Mouse (Mus musculus): ENCODE measurements around the gene 2410131K14Rik. TPM values are rescaled to one million over a fixed set of nuclear protein-coding genes. Genes with fewer than 3 reads are reported as not detected.
A peak's percentile ranks its signal among the peaks of the same experiment; 100 is the strongest.

Gene 2410131K14Rik
- total RNA-seq, 2 experiments from 2014 or later: 0.92 to 2.1 TPM

DNA sequence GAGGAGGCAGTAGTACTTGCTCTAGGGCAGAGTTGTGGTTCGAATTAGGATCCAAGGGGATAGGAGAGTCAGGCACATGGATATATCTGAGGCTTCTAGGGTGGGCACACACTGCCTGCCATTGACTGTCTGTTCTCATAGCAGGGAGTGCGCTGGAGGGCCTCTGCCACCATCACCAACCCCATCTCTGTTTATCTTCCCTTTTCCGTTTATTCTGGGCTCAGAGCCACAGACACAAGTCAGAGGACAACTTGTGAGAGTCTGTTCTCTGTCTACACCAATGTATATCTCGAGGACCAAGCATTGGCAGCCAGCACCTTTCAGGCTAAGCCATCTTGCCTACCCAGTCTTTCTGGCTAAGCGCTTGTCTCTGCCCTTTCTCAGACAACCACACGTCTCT is 14.6 kb downstream of the 2410131K14Rik start:
- ATAC-seq (replicated peaks; ENCODE audit: low FRiP score, low TSS enrichment, poor library complexity, severe bottlenecking): 0 out of 2 replicates have a peak, but pooled peaks have one; percentile 25

DNA sequence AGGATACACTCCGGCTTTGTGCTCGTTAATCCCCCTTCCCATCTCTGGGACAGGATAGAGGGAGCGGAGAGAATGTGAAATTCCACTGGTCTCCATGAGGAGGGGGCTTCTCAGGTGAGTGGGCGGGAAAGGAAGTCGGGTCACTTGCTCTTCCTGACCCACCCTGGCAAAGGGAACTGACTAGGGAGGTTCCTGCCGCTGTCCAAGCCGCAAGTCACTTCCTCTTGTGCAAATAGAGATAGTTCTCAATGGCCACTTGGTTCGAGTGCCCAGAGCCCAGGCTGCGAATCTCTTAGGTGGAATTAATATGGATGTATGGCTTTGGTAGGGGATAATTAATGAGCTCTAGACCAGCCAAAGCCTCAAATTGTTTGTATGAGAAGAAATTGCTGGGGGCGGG is 15.0 kb downstream of the 2410131K14Rik start:
- ATAC-seq (replicated peaks; ENCODE audit: low FRiP score, low TSS enrichment, poor library complexity, severe bottlenecking): 0 out of 2 replicates have a peak, but pooled peaks have one; percentile 15

DNA sequence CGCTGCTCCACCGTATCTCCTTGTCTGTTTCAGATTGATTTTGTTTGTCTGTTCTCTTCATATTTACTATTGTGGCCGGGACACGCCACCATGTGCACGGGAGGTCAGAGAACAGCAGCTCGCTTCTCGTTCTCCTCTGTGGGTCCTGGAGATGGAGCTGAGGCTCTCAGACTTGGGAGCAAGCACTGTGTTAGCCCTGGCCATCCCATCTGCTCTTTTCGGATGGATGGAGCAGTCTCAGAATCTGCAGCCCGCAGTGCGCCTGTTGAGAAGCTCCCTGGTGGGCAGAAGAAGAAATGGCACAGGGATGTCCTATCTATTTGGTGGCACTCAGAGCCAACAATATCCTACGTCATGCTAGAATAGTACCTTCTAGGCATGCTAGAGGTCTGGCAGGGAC is 15.6 kb downstream of the 2410131K14Rik start:
- no peak for ATAC-seq (replicated peaks; ENCODE audit: low FRiP score, low TSS enrichment, poor library complexity, severe bottlenecking)

DNA sequence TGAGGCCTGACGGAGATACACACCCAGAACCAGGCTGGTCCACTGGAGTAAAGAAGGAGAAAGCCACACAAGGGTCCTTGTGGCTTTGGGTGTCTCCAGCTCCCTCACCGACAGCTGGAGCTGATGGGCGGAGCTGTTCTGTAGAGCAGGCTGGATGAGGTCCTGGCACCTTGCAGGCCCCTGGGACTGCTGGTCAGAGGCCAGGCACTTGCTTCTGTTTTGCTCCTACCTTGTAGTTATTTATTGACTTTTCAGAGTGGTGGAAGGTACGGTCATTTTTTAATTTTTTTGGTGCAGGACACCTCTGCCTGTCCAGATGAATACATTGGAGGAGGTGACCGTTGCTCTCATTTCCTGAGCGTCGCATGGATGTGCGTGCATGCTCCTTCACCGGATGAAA is 16.2 kb downstream of the 2410131K14Rik start:
- ATAC-seq (replicated peaks; ENCODE audit: low FRiP score, low TSS enrichment, poor library complexity, severe bottlenecking): no peak

- no peak for ATAC-seq (replicated peaks; ENCODE audit: low FRiP score, low TSS enrichment, poor library complexity, severe bottlenecking)
These were observed 17.4 kb downstream of the 2410131K14Rik start for GRCm38 (mm10) chr5:118262418-118262817.

DNA sequence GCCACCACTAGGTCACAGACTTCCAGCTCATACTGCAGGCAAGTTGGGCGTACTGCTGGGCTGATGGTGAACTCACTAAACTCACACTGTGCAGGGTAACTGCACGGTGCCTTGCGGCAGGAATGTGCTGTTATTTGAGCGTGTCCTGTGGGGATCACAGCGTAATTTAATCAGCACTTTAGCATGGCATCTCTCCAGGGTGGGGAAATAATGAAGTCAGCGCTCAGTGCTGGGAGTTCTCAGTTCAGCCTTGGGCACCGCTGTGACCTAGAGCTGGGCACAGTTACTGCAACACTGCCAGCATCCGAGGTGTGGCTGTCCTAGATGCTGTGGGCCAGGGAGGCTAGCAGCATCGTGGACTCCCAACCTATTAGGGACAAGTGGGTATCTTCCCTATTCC is 19.3 kb downstream of the 2410131K14Rik start:
- no peak for ATAC-seq (replicated peaks; ENCODE audit: low FRiP score, low TSS enrichment, poor library complexity, severe bottlenecking)

- ATAC-seq (replicated peaks; ENCODE audit: low FRiP score, low TSS enrichment, poor library complexity, severe bottlenecking): no peak
These were observed 20.3 kb downstream of the 2410131K14Rik start for GRCm38 (mm10) chr5:118265366-118265765.

- ATAC-seq (replicated peaks; ENCODE audit: low FRiP score, low TSS enrichment, poor library complexity, severe bottlenecking): no peak
These were observed 21.3 kb downstream of the 2410131K14Rik start for GRCm38 (mm10) chr5:118266309-118266708.

DNA sequence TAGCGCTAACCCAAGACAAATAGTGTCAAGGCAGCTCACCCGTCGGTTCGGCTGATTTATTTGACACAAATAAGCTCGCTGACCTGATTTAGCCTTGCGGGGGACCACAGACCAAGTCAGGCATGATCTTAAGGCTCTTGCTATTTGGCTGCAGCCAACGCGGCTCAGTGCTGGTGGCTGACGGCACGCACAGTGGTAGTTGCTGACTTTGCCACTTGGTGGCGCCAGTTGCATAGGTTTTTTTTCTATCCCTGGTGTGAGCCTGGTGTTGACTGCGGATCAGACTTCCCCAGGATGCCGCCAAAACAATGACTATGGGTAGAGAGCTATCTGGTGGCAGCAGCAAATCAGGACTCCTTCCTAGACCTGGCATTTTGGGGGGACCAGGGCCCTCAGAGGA is 24.0 kb downstream of the 2410131K14Rik start:
- ATAC-seq (replicated peaks; ENCODE audit: low FRiP score, low TSS enrichment, poor library complexity, severe bottlenecking): peak; percentile 88

DNA sequence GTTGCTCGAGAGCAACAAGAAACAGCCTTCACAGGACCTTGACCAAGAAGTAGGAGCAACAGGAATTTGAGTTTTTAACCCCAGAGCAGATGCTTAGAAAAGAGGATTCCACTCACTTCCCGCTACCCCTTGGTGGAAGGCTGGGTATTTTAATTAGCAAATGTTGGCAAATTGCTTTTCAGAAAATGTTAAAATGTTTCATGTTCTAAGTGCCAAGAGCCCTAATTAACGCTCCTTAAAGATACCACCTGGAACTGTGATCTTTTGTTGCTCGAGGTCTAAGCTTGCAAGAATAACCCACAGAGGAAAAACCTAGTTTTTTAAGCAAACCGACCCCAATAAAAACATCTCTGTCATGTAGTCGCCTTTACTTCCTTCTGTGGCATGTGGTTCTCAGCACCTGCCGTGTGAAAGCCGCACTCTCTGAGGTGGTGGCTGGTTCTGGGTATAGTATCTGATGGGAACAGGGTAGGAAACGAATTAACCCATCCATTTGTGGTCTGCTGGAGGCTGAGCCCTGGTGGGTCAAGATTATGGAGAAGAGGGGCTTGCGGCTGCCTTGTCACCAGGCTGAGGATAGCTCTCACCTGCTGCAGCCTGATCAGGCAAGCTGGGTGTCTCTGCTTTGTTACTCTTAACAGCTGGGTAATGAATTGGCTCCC is 26.6 kb downstream of the 2410131K14Rik start:
- ATAC-seq (replicated peaks; ENCODE audit: low FRiP score, low TSS enrichment, poor library complexity, severe bottlenecking): no peak

DNA sequence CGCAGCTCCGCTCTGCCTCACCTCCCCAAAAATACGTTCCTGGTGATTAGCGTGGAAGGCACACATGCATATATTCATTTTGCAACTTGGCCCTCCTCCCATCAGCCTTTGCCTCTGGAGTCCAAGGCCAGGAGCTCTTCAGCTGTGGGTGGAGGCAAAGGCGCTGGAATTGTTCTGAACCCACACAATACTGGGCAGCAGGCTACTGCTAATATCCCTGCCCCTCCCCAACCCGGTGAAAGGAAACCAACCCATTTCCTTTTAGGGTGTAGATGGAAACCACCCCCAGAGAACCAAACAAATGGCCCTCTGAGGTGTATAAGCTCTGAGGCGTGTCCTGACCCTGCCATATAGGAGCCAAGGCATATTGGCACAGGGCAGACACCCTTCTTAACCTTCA is 28.4 kb downstream of the 2410131K14Rik start:
- ATAC-seq (replicated peaks; ENCODE audit: low FRiP score, low TSS enrichment, poor library complexity, severe bottlenecking): no peak

GRCm38 (mm10) chr5:118274546-118274945 is 29.5 kb downstream of the 2410131K14Rik start:
- no peak for ATAC-seq (replicated peaks; ENCODE audit: low FRiP score, low TSS enrichment, poor library complexity, severe bottlenecking)

DNA sequence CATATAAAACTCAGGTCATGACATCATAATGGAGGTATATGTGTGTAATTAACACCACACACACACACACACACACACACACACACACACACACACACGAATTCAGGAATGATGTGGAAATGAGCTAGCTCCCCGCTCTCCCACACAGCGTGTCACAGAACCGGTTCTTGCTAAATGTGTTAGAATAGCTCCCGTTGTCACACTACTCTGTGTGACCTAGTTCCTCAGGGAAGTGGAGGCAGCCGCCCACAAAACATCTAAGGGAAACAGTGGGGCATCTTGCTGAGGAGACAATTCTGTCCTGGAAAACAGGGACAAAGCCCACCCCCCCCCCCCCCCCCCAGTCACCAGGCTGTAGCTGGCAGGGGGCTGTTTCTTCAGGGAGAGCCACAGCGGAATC is 31.3 kb downstream of the 2410131K14Rik start:
- no peak for ATAC-seq (replicated peaks; ENCODE audit: low FRiP score, low TSS enrichment, poor library complexity, severe bottlenecking)

DNA sequence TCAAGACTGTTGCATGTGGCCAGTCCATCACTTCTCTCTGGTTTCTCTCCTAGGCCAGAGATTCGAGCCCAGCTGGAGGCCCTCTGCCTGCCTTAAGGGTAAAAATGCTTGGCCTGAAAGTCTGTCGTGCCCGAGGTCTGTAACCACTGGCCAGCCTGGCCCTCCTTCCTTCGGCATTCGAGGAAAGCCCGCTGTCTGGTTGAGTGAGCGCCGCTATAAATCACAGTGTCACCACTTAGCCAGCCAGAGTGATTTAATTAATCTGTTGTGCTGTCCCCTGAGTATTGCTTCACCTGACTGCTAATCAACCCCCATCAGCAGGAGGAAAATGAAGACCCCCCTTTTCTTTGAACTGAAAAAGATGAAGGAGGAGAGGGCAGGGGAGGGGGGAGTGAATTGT is 31.7 kb downstream of the 2410131K14Rik start:
- ATAC-seq (replicated peaks; ENCODE audit: low FRiP score, low TSS enrichment, poor library complexity, severe bottlenecking): no peak

DNA sequence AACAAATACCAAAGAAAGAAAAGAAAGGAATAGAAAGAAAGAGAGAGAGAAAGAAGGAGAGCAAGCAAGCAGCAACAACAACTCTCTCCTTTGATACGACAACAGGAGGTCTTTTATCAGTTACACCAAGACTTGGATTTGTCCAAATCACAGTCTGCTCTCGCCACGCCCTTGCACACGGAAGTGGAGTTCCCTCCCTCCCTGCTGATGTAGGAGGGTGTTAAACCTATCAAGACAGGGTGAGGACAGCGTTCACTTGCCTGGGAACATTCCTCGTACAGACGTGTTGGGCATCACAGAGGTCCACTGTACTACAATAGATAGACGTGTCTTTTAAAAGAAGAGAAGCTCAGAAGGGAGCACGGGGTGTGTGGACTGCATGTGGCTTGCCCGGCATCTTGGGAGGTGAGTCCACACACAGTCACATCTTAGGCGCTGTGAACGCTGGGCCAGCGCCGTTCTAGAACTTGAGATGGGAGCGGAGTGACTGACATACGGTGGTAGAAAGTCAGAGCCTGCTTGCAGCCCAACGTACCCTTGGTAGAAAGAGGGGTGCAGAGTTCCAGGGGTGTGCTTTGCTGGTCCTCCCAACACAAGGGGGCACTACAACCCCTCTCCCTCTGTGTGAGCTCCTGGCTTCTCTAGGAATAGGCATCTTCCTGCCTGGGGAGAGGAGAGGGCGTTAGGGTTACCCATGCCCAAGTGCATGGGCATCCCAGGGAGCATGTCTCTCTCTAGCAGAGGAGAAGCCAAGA is 32.9 kb downstream of the 2410131K14Rik start:
- ATAC-seq (replicated peaks; ENCODE audit: low FRiP score, low TSS enrichment, poor library complexity, severe bottlenecking): no peak

DNA sequence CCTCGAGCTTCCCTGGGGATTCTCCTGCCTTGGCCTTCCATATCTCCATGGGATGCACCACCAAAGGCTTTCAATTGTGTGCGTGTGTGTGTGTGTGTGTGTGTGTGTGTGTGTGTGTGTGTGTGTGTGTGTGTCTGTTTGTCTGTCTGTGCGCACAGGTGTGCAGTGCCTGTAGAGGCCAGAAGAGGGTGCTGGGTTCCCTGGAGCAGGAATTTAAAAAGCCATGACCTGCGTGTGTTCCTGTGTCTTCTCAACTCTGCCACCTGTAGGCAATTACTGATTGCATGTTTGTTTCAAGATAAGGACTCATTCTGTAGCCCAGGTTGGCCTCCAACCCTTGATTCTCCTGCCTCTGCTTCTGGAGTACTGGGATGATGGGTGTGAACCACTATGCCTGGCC is 46.4 kb downstream of the 2410131K14Rik start:
- ATAC-seq (replicated peaks; ENCODE audit: low FRiP score, low TSS enrichment, poor library complexity, severe bottlenecking): no peak

GRCm38 (mm10) chr5:118292476-118292875 is 47.4 kb downstream of the 2410131K14Rik start:
- no peak for ATAC-seq (replicated peaks; ENCODE audit: low FRiP score, low TSS enrichment, poor library complexity, severe bottlenecking)

DNA sequence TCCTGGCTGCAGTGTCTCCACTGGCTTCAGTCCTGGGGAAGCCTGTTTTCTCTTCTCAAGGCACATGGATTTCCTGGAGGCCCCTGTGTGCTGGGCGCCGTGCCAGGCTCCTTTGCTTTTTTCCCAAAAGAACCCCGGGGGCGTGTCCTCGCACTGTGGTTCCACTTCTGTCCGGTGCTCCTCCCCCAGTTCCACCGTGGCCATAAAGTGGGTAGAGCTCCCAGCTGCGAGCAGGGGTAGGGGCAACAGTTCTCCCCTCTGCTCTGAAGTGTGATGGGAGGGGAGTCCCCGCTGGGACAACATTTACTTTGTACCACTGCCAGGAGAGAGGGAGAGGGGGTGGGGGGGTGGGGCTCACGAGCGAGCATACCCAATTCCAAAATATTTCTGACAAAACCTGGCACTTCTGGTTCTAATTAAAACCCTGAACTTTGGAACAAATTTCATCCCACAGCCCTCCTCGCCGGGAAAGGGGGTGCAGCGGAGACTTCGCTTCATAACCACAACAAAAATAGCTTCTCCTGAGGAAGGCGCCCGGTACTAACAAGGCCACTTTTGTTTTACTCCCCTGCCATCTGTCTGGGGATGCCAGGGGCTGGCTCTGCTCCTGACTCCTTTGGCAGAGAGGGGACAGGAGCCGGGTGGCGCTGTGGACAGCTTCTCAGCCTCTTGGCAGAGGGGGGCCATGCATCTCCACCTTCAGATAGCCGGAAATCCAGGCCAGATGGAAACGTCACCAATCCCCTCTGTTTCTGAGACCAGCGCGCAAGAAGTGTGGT is 49.2 kb downstream of the 2410131K14Rik start:
- no peak for ATAC-seq (replicated peaks; ENCODE audit: low FRiP score, low TSS enrichment, poor library complexity, severe bottlenecking)

DNA sequence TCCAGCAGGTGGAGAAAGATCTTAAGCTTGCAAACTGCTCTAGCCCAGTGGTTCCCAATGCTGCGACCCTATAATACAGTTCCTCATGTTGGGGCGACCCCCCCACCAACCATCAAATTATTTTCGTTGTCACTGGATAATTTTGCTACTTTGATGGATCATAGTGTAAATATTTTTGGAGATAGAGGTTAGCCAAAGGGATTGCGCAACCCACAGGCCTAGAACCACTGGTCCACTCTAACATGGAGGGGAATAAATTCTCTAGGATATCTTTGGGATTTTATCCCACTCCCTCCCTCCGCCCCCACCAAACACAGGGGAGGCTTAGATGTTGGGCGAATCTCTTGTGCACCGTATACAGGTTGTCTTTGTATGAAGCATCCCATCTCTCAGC is 49.8 kb downstream of the 2410131K14Rik start:
- ATAC-seq (replicated peaks; ENCODE audit: low FRiP score, low TSS enrichment, poor library complexity, severe bottlenecking): no peak

DNA sequence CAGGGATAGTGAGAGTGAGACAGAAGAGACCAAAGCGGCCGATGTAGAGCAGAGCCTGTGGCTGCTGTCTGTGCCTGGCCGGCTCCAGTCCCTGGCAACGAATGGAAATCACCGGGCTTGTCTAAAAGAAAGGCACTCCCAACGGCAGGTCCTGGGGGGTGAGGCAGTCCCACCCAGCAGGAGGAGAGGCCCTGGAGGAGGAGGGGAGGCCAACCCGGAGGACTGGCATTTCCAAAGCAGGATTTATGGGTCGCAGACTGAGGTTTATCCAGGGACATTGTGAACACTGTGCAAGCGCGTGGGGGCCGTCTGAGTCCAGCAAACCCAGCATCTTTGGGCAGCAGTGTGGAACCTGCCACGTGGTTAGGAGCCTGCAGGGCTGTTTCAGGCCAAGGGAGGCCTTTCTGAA is 52.3 kb downstream of the 2410131K14Rik start:
- ATAC-seq (replicated peaks; ENCODE audit: low FRiP score, low TSS enrichment, poor library complexity, severe bottlenecking): no peak
